Mouse (Mus musculus) ovary, adult 10 weeks (tissue): ENCODE results near the gene Kcnd1. TPM values are rescaled to one million over a fixed set of nuclear protein-coding genes. Genes with fewer than 3 reads are reported as not detected.

Experiments used
- polyA plus RNA-seq: library from polyadenylated mRNA; stranded (reverse); fragments of 350-450 nt; fragmentation: Illumina TruSeq; extraction: RNeasy Lipid Tissue Mini Kit (QIAGEN cat#74804); gene quantifications from one replicate; pipeline ENCODE4 v1.2.3, GENCODE M21; 2014

Kcnd1 gene
- 0.74 TPM for polyA plus RNA-seq

DNA sequence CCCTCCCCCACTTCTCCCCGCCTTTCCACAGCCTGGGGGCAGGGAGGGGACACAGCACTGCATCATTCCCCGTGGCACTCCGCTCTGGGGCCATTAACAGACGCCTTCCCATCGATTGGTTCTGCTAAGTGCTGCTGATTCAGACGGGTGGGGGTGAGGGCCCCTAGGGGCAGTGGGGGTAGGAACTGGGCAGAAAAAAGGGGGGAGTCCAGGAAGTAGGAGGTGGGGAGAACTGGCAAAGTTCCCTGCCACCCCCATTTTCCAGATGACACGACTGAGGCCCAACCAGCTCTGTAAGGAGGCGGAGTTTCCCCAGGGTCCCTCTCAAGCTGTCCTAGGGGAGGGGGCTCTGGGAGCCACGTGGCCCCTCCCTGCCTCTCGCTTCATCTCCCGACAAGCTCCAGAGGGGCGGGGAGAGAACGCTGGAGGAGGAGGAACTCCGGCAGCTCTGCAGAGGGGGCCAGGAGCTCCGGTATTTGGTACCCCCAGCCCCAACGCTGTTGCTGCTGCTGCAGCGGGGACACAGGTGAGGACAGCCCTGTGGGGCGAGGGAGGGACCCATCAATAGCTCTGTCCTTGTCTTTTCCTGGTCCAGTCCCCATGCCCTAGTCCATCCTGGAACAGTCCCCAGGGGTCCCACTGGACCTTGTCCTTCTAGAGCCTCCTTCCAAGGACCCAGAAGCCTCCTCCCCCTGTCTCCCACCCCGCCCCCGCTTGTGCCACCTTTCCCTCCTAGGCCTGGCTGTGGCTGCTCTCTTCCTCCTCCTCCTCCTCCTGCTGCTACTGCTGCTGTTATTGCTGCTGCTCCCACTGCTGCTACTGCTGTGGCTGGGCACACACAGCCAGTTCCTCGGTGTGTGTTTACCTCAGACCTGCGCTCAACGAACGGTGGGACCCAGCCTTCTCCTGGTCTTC lies at the start of gene Kcnd1:
Kcnd1 (plus strand) TSS at position 425 of the 915 bp plus-strand sequence.

DNA sequence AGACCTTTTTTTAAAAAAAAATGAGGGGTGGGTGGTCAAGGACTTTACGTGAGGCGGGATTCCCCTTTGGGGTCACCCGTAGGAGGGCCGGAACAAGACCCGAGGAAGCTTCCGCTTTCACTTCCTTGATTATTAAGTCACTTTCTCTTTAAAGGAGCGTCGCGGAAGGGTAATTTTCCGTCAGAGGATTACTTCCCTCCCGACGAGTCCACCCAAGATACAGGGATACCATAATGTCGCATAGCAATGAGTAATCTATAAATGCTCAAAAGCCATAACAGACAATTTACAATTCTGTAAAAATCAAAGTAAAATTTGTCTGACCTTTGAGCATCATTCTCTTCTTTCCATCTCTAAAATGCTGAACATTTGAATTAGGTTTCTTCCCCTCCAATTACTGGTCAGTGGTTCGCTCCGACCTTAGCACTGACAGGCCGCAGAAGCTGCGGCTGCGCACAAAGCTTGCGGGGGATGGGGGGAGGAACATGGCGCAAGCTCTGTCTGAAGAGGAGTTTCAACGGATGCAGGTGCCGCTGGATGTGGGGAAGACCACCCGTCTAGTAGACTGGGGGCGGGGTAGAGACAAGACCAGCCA lies 32.5 kb upstream of the Kcnd1 start, which contains the start of gene Gripap1:
Gripap1 (plus strand) TSS at position 224 of the 595 bp plus-strand sequence.

DNA sequence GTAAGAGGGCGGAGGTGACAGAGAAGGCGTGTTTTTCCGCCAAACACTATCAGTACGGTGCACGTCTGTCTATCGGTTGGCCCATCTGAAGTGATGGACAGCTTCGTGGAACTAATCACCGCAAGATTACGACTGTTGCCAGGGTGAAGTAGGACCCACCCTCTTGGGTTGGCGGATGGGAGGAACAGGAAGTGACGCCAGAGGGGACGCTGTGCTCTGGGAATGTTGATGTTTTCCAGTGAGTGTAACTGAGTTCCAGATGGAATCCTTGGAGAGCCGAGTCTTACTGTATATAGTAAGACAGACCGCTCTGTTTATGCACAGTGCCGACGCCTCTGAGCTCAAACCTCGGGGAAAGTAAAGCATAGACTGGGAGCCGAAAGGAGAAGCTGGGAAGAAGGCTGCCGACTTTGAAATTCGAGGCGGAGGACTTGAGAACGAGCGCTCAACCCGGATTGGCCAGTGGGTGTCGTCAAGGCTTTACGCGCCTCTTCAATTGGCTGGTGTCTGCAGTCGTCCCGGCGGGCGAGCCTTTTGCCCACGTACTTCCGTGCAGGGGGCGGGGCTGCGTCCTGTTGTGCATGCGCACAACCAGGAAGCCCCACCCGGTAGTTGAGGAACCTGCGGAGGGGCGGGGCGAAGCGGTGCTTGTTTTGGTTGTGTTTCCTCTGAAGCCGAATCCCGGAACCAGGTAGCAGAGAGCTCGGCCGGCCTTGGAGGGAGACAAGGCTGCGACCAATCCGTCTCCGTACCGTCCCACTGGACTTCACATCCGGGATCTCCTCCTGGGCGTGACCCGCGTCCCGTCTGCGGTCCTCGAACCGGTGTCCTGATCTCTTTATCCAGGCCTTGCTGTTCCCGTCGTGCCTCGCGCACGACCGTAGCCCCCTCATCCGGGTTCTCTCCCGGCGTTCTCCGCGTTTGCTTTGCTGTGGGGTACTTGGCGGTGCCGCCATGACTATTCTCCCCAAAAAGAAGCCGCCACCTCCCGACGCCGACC lies 19.4 kb downstream of the Kcnd1 start, which contains the start of gene Otud5:
Otud5 (plus strand) TSS at position 202 of the 1,000 bp plus-strand sequence.

DNA sequence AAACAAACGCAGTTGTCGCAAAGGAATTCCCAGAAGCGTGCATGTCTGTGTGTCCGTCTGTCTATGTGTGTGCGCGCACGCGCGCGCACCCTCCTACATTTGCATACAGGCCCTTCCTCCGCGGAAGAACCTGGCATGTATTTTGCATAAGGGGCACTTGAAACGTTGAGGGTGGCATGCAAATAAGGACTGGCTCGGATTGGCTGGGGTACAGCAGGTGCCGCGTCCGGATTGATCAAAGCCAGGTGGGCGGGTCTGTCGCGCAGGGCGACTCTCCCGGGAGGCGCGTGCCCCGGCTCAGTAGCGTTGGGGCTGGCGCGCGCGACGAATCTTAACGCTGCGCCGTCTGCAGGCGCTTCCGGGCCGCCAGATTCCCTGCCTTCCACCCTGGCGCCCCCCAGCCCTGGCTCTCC lies 55.9 kb downstream of the Kcnd1 start, which contains the start of gene Pim2:
Pim2 (plus strand) TSS at position 256 of the 413 bp plus-strand sequence.

DNA sequence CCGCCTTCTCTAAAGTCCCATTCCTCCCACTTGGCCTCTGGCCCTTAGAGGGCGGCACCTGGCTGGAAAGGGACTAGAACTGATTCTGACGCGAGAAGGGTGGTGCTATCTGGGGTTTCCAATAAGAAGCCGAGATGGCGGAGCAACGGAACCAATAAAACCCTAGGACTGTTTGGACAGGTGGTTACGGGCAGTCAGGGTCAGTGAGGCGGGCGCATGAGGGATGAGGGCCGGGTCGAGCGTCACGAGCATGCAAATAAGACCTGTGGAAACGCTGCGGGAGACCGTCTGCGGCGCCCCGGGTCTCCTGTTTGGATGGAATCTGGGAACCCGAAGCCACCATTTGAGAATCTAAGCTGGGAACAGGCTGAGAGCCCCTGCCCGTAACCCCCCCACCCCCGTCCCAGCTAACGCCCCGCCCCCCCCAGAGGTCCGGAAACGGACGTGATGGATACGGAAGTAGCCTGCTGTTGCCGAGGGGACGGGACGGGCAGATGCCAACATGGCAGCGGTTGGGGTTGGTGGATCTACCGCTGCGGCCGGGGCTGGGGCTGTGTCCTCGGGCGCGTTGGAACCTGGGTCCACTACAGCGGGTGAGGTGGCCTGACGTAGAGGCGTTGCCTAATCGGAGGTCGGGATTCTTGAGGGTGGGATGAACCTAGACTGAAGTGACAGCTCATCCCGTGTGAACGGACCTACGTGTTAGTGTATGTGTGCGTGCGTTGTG lies 61.9 kb downstream of the Kcnd1 start, which contains the start of gene Slc35a2:
Slc35a2 (plus strand) TSS at position 188 of the 727 bp plus-strand sequence.

Other genes starting within 250 kb of the Kcnd1 start
- not detected for gene Foxp3, start 248.6 kb upstream of the Kcnd1 start, polyA plus RNA-seq
- gene Ppp1r3f, start 248.0 kb upstream of the Kcnd1 start, polyA plus RNA-seq: 0.94 TPM
- gene Ccdc22, start 216.8 kb upstream of the Kcnd1 start, polyA plus RNA-seq: 1.4 TPM
- gene Cacna1f, start 215.2 kb upstream of the Kcnd1 start, polyA plus RNA-seq: not detected
- 1.1 TPM for gene Syp, start 183.8 kb upstream of the Kcnd1 start, polyA plus RNA-seq
- gene Prickle3, start 165.0 kb upstream of the Kcnd1 start, polyA plus RNA-seq: 5.1 TPM
- gene Plp2, start 150.9 kb upstream of the Kcnd1 start, polyA plus RNA-seq: 62.5 TPM
- 0.43 TPM for gene Magix, start 141.0 kb upstream of the Kcnd1 start, polyA plus RNA-seq
- 77.7 TPM for gene Gpkow, start 125.2 kb upstream of the Kcnd1 start, polyA plus RNA-seq
- gene Wdr45, start 108.0 kb upstream of the Kcnd1 start, polyA plus RNA-seq: 4.6 TPM
- gene Gm45208, start 100.0 kb upstream of the Kcnd1 start, polyA plus RNA-seq: not detected
- gene Praf2, start 93.8 kb upstream of the Kcnd1 start, polyA plus RNA-seq: 17.5 TPM
- 1.6 TPM for gene Ccdc120, start 71.4 kb upstream of the Kcnd1 start, polyA plus RNA-seq
- gene Tfe3, start 59.7 kb upstream of the Kcnd1 start, polyA plus RNA-seq: 9.8 TPM
- gene Gripap1, start 32.5 kb upstream of the Kcnd1 start, polyA plus RNA-seq: 12.8 TPM
- gene Otud5, start 19.1 kb downstream of the Kcnd1 start, polyA plus RNA-seq: 41.7 TPM
- 5.0 TPM for gene Pim2, start 56.0 kb downstream of the Kcnd1 start, polyA plus RNA-seq
- 3.1 TPM for gene Slc35a2, start 61.7 kb downstream of the Kcnd1 start, polyA plus RNA-seq
- gene Pqbp1, start 77.0 kb downstream of the Kcnd1 start, polyA plus RNA-seq: 18.8 TPM
- gene Timm17b, start 77.1 kb downstream of the Kcnd1 start, polyA plus RNA-seq: 3.8 TPM
- not detected for gene Gm10491, start 85.5 kb downstream of the Kcnd1 start, polyA plus RNA-seq
- not detected for gene Gm10490, start 87.3 kb downstream of the Kcnd1 start, polyA plus RNA-seq
- gene Pcsk1n, start 97.5 kb downstream of the Kcnd1 start, polyA plus RNA-seq: not detected
- not detected for gene Eras, start 106.3 kb downstream of the Kcnd1 start, polyA plus RNA-seq
- gene Hdac6, start 125.6 kb downstream of the Kcnd1 start, polyA plus RNA-seq: 3.9 TPM
- gene Gata1, start 155.8 kb downstream of the Kcnd1 start, polyA plus RNA-seq: 2.5 TPM
- not detected for gene Glod5, start 196.2 kb downstream of the Kcnd1 start, polyA plus RNA-seq